Mouse (Mus musculus) heart, postnatal 0 days (tissue): Measurements from ENCODE around the gene Mms19.

ENCODE experiments used
- CTCF ChIP-seq: IDR thresholded peaks from 2 replicates; pipeline ENCODE4 v1.5.1; 2016; ENCODE audit warnings: antibody characterized with exemption, control low read depth, low read depth
- EP300 ChIP-seq: IDR thresholded peaks from 2 replicates; pipeline ENCODE4 v1.6.1; 2016; ENCODE audit warnings: antibody characterized with exemption, low read depth

DNA sequence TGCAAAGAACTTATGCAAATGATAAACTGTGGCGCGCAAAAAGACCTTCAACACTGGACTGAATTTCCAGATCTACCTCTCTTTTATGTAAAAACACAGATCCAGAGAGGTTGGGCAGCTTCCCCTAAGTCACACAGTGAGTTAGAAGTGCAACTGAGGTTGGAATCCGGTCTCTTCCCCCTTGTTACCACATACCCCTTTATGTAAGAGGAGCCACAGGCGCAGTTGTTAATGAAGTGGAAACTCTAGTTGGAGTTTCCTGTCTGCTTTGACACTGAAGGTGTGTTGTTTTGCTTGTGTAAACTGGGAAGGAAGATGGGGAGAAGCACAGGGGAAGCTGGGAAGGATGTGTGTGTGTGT lies 1.8 kb upstream of the Mms19 start:
- TF ChIP-seq CTCF (no peak), EP300 (no peak)
